Mouse (Mus musculus) liver, embryonic 18 days (tissue): ENCODE data around the gene Pitpnm3. TPM values are rescaled to one million over a fixed set of nuclear protein-coding genes. Genes with fewer than 3 reads are reported as not detected.

Experiments used
- polyA plus RNA-seq: library from polyadenylated mRNA; depleted of rRNA; stranded (reverse); fragments of >200 nt; gene quantifications from 2 replicates; pipeline ENCODE4 v1.2.3, GENCODE M21; 2012; rRNA removed

The Pitpnm3 gene
- polyA plus RNA-seq, result 0.02 and 0.03 TPM in 2 replicates

DNA sequence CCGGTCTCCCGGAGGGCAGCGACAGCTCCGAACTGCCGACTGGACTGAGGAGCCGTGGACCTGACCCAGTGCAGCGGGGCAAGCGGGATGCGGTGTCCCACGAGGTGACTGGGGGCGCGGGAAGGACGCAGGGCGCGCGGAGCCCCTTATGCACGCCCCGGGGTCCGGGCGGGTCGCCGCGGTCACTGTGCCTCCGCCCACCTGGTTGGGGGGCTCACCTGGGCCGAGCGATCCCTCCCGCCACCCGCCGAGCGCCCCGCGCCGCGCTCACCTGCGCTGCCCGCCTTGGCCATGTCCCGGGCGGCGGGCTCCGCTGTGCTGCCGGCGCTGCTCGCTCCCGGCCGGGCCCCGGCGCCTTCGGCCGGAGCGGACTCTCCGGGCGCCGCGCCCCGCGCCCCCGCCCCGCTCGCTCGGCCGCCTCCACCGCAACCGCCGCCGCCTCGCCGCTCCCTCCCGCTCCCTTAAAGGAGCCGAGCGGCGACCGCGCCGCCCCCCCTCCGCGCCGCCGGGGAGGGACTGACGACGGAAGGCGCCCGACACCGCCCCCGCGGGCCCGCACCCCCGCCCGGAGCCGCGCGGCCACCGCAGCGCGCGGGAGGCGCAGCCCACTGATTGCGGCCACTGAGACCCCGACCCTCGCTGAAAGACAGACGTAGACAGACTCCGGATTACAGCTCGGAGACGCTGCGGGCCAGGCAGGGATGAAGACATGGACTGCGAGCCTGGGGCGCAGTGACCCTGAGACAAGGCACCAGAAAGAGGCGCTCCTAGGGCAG, at the start of gene Pitpnm3:
Gene Pitpnm3, minus strand, starts transcription at position 396 of the 776 bp plus-strand sequence.

DNA sequence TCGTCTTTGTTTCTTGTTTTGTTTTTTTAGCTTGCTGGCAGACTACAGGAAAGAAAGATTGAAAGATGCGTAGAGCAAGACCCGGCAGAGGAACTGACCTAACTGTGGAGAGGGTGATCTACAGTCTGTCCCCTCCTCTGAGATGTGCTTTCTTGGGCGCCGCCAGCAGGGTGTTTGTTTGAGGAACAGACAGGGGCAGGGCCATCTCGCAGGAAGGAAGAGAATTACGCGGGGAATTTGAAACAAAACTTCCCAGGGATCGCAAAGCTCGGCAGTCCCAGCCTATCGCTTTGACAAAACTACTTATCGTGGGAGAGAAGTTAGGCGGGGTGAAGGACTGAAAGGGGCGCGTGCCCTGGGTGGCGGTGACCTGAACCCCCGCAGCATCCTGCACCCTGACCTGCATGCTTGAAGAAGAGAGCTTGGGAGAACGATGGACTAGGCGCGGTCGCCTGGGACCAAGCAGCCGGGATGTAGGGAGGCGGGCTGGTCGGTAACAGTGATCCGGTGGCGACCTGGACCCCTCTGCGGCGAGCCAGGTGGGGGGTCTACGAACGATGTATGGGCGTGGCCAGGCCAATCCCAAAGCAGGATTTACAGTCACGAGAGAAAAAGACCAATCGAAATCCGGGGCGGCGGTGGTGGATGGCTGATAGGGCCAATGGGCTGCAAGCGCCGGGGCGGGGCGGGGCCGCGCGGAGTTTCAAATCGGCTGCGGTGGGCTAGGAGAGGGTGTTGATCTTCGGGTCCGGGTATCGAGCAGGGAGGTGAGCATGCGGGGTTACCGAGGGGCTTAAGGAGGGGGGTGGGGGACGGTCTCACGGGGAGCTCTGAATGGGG, 93.6 kb downstream of the Pitpnm3 start, which contains the start of gene Pimreg:
Gene Pimreg, plus strand, starts transcription at position 265 of the 840 bp plus-strand sequence.

GRCm38 (mm10) chr11:72037409-72037808, 98.2 kb downstream of the Pitpnm3 start, which contains the start of gene Aipl1:
Aipl1 (minus strand) TSS chr11:72037509.

Other genes starting within 250 kb of the Pitpnm3 start
- 0.03 and 0.06 TPM in 2 replicates for gene Aipl1, start 98.3 kb downstream of the Pitpnm3 start, polyA plus RNA-seq
- gene Pimreg, start 93.7 kb downstream of the Pitpnm3 start, polyA plus RNA-seq, result 6.7 and 7.2 TPM in 2 replicates
- gene Gm43951, start 71.1 kb upstream of the Pitpnm3 start, polyA plus RNA-seq, result 0.05 and 0.08 TPM in 2 replicates
- 2.0 and 2.1 TPM in 2 replicates for gene 4933427D14Rik, start 71.7 kb upstream of the Pitpnm3 start, polyA plus RNA-seq
- gene Txndc17, start 71.8 kb upstream of the Pitpnm3 start, polyA plus RNA-seq, result 52.2 and 52.7 TPM in 2 replicates
- 9.4 and 9.8 TPM in 2 replicates for gene Med31, start 79.8 kb upstream of the Pitpnm3 start, polyA plus RNA-seq
- gene Slc13a5, start 131.4 kb upstream of the Pitpnm3 start, polyA plus RNA-seq, result 0.01 TPM in 1 of 2 replicates, not detected in the other
- 13.2 and 16.7 TPM in 2 replicates for gene Xaf1, start 165.9 kb upstream of the Pitpnm3 start, polyA plus RNA-seq
- gene Fbxo39, start 178.7 kb upstream of the Pitpnm3 start, polyA plus RNA-seq, result 0.02 and 0.05 TPM in 2 replicates
- gene Tekt1, start 226.7 kb upstream of the Pitpnm3 start, polyA plus RNA-seq, result 0.03 and 0.08 TPM in 2 replicates